In genomic region chr14:76420726-76421125, GRCm38 (mm10) we compare ENCODE assay signal across 7 mouse cellular contexts. TPM values are rescaled to one million over a fixed set of nuclear protein-coding genes. Genes with fewer than 3 reads are reported as not detected.
A peak's percentile ranks its signal among the peaks of the same experiment; 100 is the strongest.
DNase-seq lines count a peak whose midpoint lies in the region; ATAC-seq and TF ChIP-seq lines count a peak whose summit lies in the region.

No protein-coding gene starts in this region.

- TF ChIP-seq POLR2A in lung, adult 2 months (IDR thresholded peaks at IDR 0.05; ENCODE audit: borderline replicate concordance, extremely low read depth, low read depth, low read length): no peak
- no peak for TF ChIP-seq POLR2A in limb, embryonic 14.5 days (IDR thresholded peaks at IDR 0.05; ENCODE audit: borderline replicate concordance, extremely low read depth, insufficient read depth, insufficient read length)

- WGBS in lung, adult 2 months: 37% methylated on average over 7 of the region's 7 CpGs
- 34% methylated on average over 7 of the region's 7 CpGs for WGBS in limb, embryonic 14.5 days

- no peak overlapping the region for H3K4me3 ChIP-seq in lung, adult 2 months (replicated peaks; ENCODE audit: extremely low read depth, low read depth, low read length)
- no peak overlapping the region for H3K4me3 ChIP-seq in limb, embryonic 14.5 days (replicated peaks; ENCODE audit: low read length)

- H3K9me3 ChIP-seq in limb, embryonic 14.5 days (ENCODE audit: control insufficient read depth, low read length): no peaks in the 10 kb centered on the region

- TF ChIP-seq CTCF in lung, adult 2 months (IDR thresholded peaks at IDR 0.05; ENCODE audit: insufficient read depth, low read length): no peak

- no peak for ATAC-seq in limb, embryonic 14.5 days (ENCODE audit: low FRiP score, low read depth)
- ATAC-seq in inflammation-experienced regulatory T-cells, adult 6 months: no peak

- H3K4me1 ChIP-seq in lung, adult 2 months (ENCODE audit: control insufficient read depth, insufficient read depth, low read length): peaks cover 4% of the 10 kb centered on the region
- H3K4me1 ChIP-seq in limb, embryonic 14.5 days (ENCODE audit: control insufficient read depth, insufficient read depth, low read length): peaks cover 42% of the 10 kb centered on the region

- H3K9ac ChIP-seq in limb, embryonic 14.5 days (ENCODE audit: low read depth, low read length, severe bottlenecking): no peak overlapping the region

- peak overlapping the region; percentile 36 for H3K4me2 ChIP-seq in limb, embryonic 14.5 days (replicated peaks; ENCODE audit: low read depth, low read length, severe bottlenecking)

- peak; percentile 7 for DNase-seq in lung, postnatal 25 days (ENCODE audit: low spot score)
- no peak for DNase-seq in lung, adult 2 months
- peak; percentile 8 for DNase-seq in forelimb bud, embryonic 11.5 days (ENCODE audit: low read depth, low spot score)
- no peak for DNase-seq in limb, embryonic 14.5 days (ENCODE audit: low spot score)
- DNase-seq in Muller cell, postnatal 12 days (ENCODE audit: inconsistent ontology term): no peak
- no peak for DNase-seq in natural killer cell, adult 2 months (ENCODE audit: low spot score in 2 of 2)

- no peak overlapping the region for H3K27ac ChIP-seq in limb, embryonic 14.5 days (replicated peaks; ENCODE audit: low read depth, low read length)

- H3K27me3 ChIP-seq in limb, embryonic 14.5 days (ENCODE audit: control insufficient read depth, insufficient read depth, low read length): no peaks in the 10 kb centered on the region

- H3K36me3 ChIP-seq in limb, embryonic 14.5 days (ENCODE audit: control insufficient read depth, insufficient read depth, low read length): peaks cover 55% of the 10 kb centered on the region

RNA-seq across cellular contexts. Expression of gene Tsc22d1, which starts 6.0 kb away (rescaled TPM):
- polyA plus RNA-seq in lung, adult 2 months (2012; rRNA removed): 163 and 215 TPM in 2 replicates
- 484 and 506 TPM in 2 replicates for polyA plus RNA-seq in limb, embryonic 14.5 days (2012; rRNA removed)
- polyA plus RNA-seq in limb, embryonic 14.5 days (2014; fragmentation: Nextera tagmentation; extraction: Ambion mirVana): 686 and 769 TPM in 2 replicates
- polyA plus RNA-seq in inflammation-experienced regulatory T-cells, adult 6 months (2017; shearing (Covaris generic)): 1 to 10 TPM; 5.9 to 8.7 (median 7.8) TPM

Comparison
In these comparisons a context has a peak if more than half of its experiments do, and no peak if none do; other contexts are left out.
1. DNase-seq: peak in lung, postnatal 25 days (single experiment) and forelimb bud, embryonic 11.5 days (single experiment); none in lung, adult 2 months (single experiment), limb, embryonic 14.5 days (single experiment), Muller cell, postnatal 12 days (single experiment) and natural killer cell, adult 2 months (0 of 2).
2. RNA of gene Tsc22d1, which starts 6.0 kb away (polyA plus RNA-seq): 484 to 769 TPM in limb, embryonic 14.5 days and 163 to 215 TPM in lung, adult 2 months; 5.9 to 8.7 TPM in inflammation-experienced regulatory T-cells, adult 6 months; every median in the first group is over 10 times any median in the second.